Mouse (Mus musculus) lung, postnatal 0 days (tissue): ENCODE results near the gene Ccdc146. TPM values are rescaled to one million over a fixed set of nuclear protein-coding genes. Genes with fewer than 3 reads are reported as not detected.

Experiments
- ATAC-seq: fragments of 200-750 bp; cut with Nextera tagmentation; 2 replicates; pipeline ENCODE4 v1.8.0; 2017; ENCODE audit warnings: moderate library complexity
- DNase-seq: peaks from one replicate; pipeline ENCODE4 v3.0.0-alpha.2; 2016; ENCODE audit warnings: low spot score
- H3K27ac ChIP-seq: fragments of 300-500 bp; sonication (generic); 2 replicates; pipeline ENCODE4 v1.5.1; 2014; ENCODE audit warnings: antibody characterized with exemption, mild to moderate bottlenecking, low read length, mixed read lengths
- H3K27me3 ChIP-seq: fragments of 300-500 bp; sonication (generic); replicated peaks from 2 replicates; pipeline ENCODE4 v1.6.1; 2014; ENCODE audit warnings: low read length, mixed read lengths; ENCODE audit not compliant: insufficient read depth
- H3K36me3 ChIP-seq: fragments of 300-500 bp; sonication (generic); 2 replicates; pipeline ENCODE4 v1.6.1; 2014; ENCODE audit warnings: low read length, mixed read lengths; ENCODE audit not compliant: insufficient read depth
- H3K4me1 ChIP-seq: fragments of 300-500 bp; sonication (generic); 2 replicates; pipeline ENCODE4 v1.6.1; 2014; ENCODE audit warnings: antibody characterized with exemption, low read depth, low read length, mixed read lengths; ENCODE audit not compliant: insufficient read depth
- H3K4me2 ChIP-seq: fragments of 300-500 bp; sonication (generic); replicated peaks from 2 replicates; pipeline ENCODE4 v1.6.1; 2014; ENCODE audit warnings: low read depth, mild to moderate bottlenecking, low read length, moderate library complexity, mixed read lengths
- H3K4me3 ChIP-seq: fragments of 300-500 bp; sonication (generic); 2 replicates; pipeline ENCODE4 v1.5.1; 2014; ENCODE audit warnings: low read depth, low read length
- H3K9ac ChIP-seq: fragments of 300-500 bp; sonication (generic); replicated peaks from 2 replicates; pipeline ENCODE4 v1.6.1; 2014; ENCODE audit warnings: low read depth, mild to moderate bottlenecking
- H3K9me3 ChIP-seq: fragments of 300-500 bp; sonication (generic); 2 replicates; pipeline ENCODE4 v1.6.1; 2016; ENCODE audit warnings: low read length, mixed read lengths
- CTCF ChIP-seq: IDR thresholded peaks from 2 replicates; pipeline ENCODE4 v1.5.1; 2016; ENCODE audit warnings: antibody characterized with exemption, mild to moderate bottlenecking
- EP300 ChIP-seq: IDR thresholded peaks from 2 replicates; pipeline ENCODE4 v1.6.1; 2016; ENCODE audit warnings: antibody characterized with exemption, mild to moderate bottlenecking, control low read depth
- whole genome bisulfite sequencing: fragments of 180-500 bp; shearing (Covaris S2); extraction: QIAGEN DNeasy Blood & Tissue Kit; methylation state at CpG from one replicate; pipeline ENCODE4 v1.1.7; 2014; 5-methylcytosine and 5-hydroxymethylcytosine counted together
- polyA plus RNA-seq: library from polyadenylated mRNA; unstranded; fragments of >200 nt; fragmentation: Nextera tagmentation; extraction: Ambion mirVana; gene quantifications from 2 replicates; pipeline ENCODE4 v1.2.1, GENCODE M21; 2015

The Ccdc146 gene
- 3.4 and 6.0 TPM in 2 replicates for polyA plus RNA-seq

DNA sequence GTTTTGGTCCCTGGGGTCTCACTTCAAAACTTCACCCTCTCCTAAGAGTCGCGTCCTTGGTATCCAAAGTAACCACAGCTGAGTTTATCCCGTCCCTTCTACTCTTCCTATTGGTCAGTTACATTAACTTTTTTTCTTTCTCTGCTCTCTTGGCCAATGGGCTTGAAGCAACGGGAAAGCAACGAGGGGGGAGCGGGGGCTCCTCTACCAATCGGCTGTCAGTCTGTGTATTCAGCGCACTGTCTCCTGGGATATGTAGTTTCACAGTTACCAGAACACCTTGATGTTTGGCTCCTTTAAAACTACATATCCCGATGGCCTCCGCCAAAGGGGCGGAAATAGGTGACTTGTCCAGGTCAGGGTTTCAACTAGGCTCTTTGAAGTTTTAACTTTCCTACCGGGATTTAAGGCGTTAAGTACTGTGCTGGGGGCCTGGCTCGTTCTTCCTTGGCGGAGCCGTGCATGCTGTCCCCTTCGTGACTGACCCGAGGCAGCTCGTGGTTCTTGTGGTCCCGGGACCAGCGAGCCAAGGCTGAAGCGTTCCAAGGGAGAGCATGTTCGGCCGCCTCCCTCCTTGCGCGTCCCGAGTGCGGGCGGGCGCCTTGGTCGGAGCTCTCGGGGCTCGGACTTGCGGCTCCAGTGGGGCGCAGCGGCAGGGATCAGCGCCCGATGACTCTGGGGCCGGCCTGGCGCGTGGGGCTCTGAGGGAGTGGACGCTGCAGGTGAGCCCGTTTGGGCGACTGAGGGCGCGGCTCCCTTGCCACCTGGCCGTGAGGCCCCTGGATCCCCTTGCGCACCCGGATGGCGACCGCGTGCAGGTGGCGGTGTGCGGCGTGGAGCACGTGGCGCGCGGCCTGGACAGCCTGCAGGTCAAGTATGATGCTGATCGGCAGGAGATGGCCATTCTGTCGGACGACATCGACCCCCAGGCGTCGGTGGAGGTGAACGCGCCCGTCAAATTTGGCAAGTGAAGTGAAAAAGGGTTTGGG is at the start of gene Ccdc146, which contains the start of gene Fam185a:
Ccdc146 (minus strand) TSS at position 64 of the 989 bp plus-strand sequence.
Fam185a (plus strand) TSS at position 345 of the 989 bp plus-strand sequence.
- peak within 1 kb of the TSS; percentile 97 for H3K4me2 ChIP-seq
- TF ChIP-seq EP300 (peak; percentile 73), CTCF (no peak)
- H3K9me3 ChIP-seq: no peaks in the 10 kb centered on the region
- ATAC-seq: peak; percentile 100
- peak within 1 kb of the TSS; percentile 47 for H3K9ac ChIP-seq
- no peak within 1 kb of the TSS; the same call in 1 of the 2 replicates for H3K27ac ChIP-seq
- WGBS: under 1% methylated on average over 64 of the region's 68 CpGs
- peak within 1 kb of the TSS; percentile 67 for H3K4me3 ChIP-seq
- H3K36me3 ChIP-seq: no peaks in the 10 kb centered on the region
- peak; percentile 100 for DNase-seq
- peaks cover 7% of the 10 kb centered on the region; the same call in 1 of the 2 replicates for H3K4me1 ChIP-seq
- H3K27me3 ChIP-seq: no peaks in the 10 kb centered on the region

GRCm38 (mm10) chr5:21468100-21468499 is 43.6 kb upstream of the Ccdc146 start:
- DNase-seq (no peak), ATAC-seq (no peak)
- Histone ChIP-seq H3K27ac (no peak overlapping the region), H3K36me3 (no peaks in the 10 kb centered on the region), H3K4me3 (no peak overlapping the region), H3K9ac (no peak overlapping the region), H3K9me3 (no peaks in the 10 kb centered on the region), H3K4me2 (no peak overlapping the region), H3K27me3 (no peaks in the 10 kb centered on the region), H3K4me1 (no peaks in the 10 kb centered on the region)
- 83% methylated on average over 12 of the region's 12 CpGs for WGBS
- TF ChIP-seq EP300 (no peak), CTCF (no peak)

DNA sequence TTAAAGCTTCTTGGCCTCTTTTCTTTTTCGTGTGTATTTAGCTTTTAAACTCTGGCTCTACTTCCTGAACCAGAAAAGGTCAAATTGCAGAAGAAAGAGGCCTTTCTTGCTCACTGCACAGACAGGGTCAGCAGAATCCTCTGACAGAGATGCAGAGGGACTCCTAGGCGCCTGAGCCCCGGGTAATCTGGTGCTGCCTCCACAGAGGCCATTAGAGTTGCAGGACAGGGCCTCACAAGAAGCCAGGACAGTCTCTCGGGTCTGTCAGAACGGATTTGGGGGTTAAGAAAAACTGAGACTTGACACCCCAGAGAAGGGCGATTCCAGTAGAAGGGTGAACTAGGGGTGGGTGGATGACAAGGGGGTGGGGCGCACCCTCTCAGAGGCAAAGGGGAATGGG is 42.9 kb upstream of the Ccdc146 start:
- H3K27me3 ChIP-seq: no peaks in the 10 kb centered on the region
- TF ChIP-seq CTCF: no peak
- TF ChIP-seq EP300: no peak
- no peak overlapping the region for H3K4me3 ChIP-seq
- DNase-seq (peak; percentile 13), ATAC-seq (peak; percentile 16; the same call in 1 of the 2 replicates)
- no peak overlapping the region for H3K4me2 ChIP-seq
- 59% methylated on average over 7 of the region's 7 CpGs for WGBS
- no peaks in the 10 kb centered on the region for H3K36me3 ChIP-seq
- H3K27ac ChIP-seq: no peak overlapping the region
- H3K9ac ChIP-seq: no peak overlapping the region
- H3K4me1 ChIP-seq: no peaks in the 10 kb centered on the region
- H3K9me3 ChIP-seq: no peaks in the 10 kb centered on the region

GRCm38 (mm10) chr5:21440833-21441530 is 16.5 kb upstream of the Ccdc146 start:
- DNase-seq: peak; percentile 72
- Histone ChIP-seq H3K4me1 (no peaks in the 10 kb centered on the region), H3K4me3 (no peak overlapping the region), H3K27ac (no peak overlapping the region), H3K27me3 (no peaks in the 10 kb centered on the region), H3K9ac (no peak overlapping the region), H3K4me2 (peak overlapping the region; percentile 8; the same call in 1 of the 2 replicates), H3K36me3 (no peaks in the 10 kb centered on the region), H3K9me3 (no peaks in the 10 kb centered on the region)
- 18% methylated on average over 8 of the region's 8 CpGs for WGBS
- ATAC-seq: peak; percentile 67
- TF ChIP-seq CTCF (no peak), EP300 (no peak)

GRCm38 (mm10) chr5:21439446-21440110 is 15.1 kb upstream of the Ccdc146 start:
- WGBS: 78% methylated on average over 7 of the region's 7 CpGs
- no peak for DNase-seq
- Histone ChIP-seq H3K4me1 (no peaks in the 10 kb centered on the region), H3K36me3 (no peaks in the 10 kb centered on the region), H3K9ac (no peak overlapping the region), H3K27ac (no peak overlapping the region), H3K4me3 (no peak overlapping the region), H3K9me3 (no peaks in the 10 kb centered on the region), H3K27me3 (no peaks in the 10 kb centered on the region), H3K4me2 (no peak overlapping the region)
- ATAC-seq: no peak
- no peak for TF ChIP-seq EP300
- no peak for TF ChIP-seq CTCF
